Mouse (Mus musculus) gastrocnemius, adult 2 months (tissue): Measurements from ENCODE around the gene Os9. TPM values are rescaled to one million over a fixed set of nuclear protein-coding genes. Genes with fewer than 3 reads are reported as not detected.
A peak's percentile ranks its signal among the peaks of the same experiment; 100 is the strongest.

Source experiments
- DNase-seq: peaks from one replicate; pipeline ENCODE4 v3.0.0; 2022
- H3K27ac ChIP-seq: fragments of 200-600 bp; 2 replicates; pipeline ENCODE4 v1.8.1; 2022; ENCODE audit warnings: mild to moderate bottlenecking
- H3K4me3 ChIP-seq: fragments of 200-600 bp; 2 replicates; pipeline ENCODE4 v1.8.1; 2022; ENCODE audit warnings: mild to moderate bottlenecking, moderate library complexity
- CTCF ChIP-seq: fragments of 200-600 bp; IDR thresholded peaks from 2 replicates; pipeline ENCODE4 v1.8.1; 2022; ENCODE audit warnings: antibody characterized with exemption, mild to moderate bottlenecking, moderate library complexity
- intact Hi-C: fragments of 180-260 bp; cut with DNase I; formaldehyde crosslinking; loops from one replicate; pipeline ENCODE4 v1.15.1; 2025
- total RNA-seq, 2 experiments: library from RNA; stranded (reverse); gene quantifications; 2 replicates each; pipeline ENCODE4 v1.2.3; 2021

The Os9 gene
- total RNA-seq, 2 experiments from 2014 or later = 10.9 to 15.1 TPM

GRCm38 (mm10) chr10:127122784-127123435, 2.0 kb upstream of the Os9 start:
- H3K4me3 ChIP-seq = no peak overlapping the region
- intact Hi-C loops = loop anchor here (5.0 kb wide), 1 partner anchor 44 kb away; the partner anchor contains the start of gene B4galnt1
- H3K27ac ChIP-seq = no peak overlapping the region
- DNase-seq = no peak
- no peak for TF ChIP-seq CTCF

- TF ChIP-seq CTCF = no peak
- intact Hi-C loops = loop anchor here (5.0 kb wide), 1 partner anchor 45 kb away; the partner anchor contains the start of gene B4galnt1
- no peak for DNase-seq
- Histone ChIP-seq H3K4me3 (no peak overlapping the region), H3K27ac (no peak overlapping the region)
Measured at GRCm38 (mm10) chr10:127122018-127122417, 1.1 kb upstream of the Os9 start.

GRCm38 (mm10) chr10:127120301-127121065, 448 bp downstream of the Os9 start:
- no peak for TF ChIP-seq CTCF
- intact Hi-C loops = loop anchor here (5.0 kb wide), 1 partner anchor 47 kb away; the partner anchor contains the start of gene B4galnt1
- Histone ChIP-seq H3K27ac (peak overlapping the region; percentile 83), H3K4me3 (peak overlapping the region; percentile 92)
- DNase-seq = no peak

- intact Hi-C loops = no loop called here
- no peak for DNase-seq
- no peak overlapping the region for H3K4me3 ChIP-seq
- no peak overlapping the region for H3K27ac ChIP-seq
- TF ChIP-seq CTCF = no peak
Measured at GRCm38 (mm10) chr10:127119229-127119628, 1.7 kb downstream of the Os9 start.

- no peak for TF ChIP-seq CTCF
- intact Hi-C loops = no loop called here
- Histone ChIP-seq H3K27ac (no peak overlapping the region), H3K4me3 (no peak overlapping the region)
- no peak for DNase-seq
Measured at GRCm38 (mm10) chr10:127118470-127118869, 2.5 kb downstream of the Os9 start.

- H3K27ac ChIP-seq = no peak overlapping the region
- no peak for DNase-seq
- H3K4me3 ChIP-seq = no peak overlapping the region
- peak; percentile 34; the same call in 1 of the 2 replicates for TF ChIP-seq CTCF
- intact Hi-C loops = no loop called here
Measured at GRCm38 (mm10) chr10:127115068-127115467, 5.9 kb downstream of the Os9 start.

- no peak for DNase-seq
- intact Hi-C loops = no loop called here
- Histone ChIP-seq H3K4me3 (no peak overlapping the region), H3K27ac (no peak overlapping the region)
- no peak for TF ChIP-seq CTCF
Measured at GRCm38 (mm10) chr10:127114408-127114807, 6.5 kb downstream of the Os9 start.

GRCm38 (mm10) chr10:127111001-127111887, 9.7 kb downstream of the Os9 start:
- no peak for DNase-seq
- Histone ChIP-seq H3K4me3 (no peak overlapping the region), H3K27ac (no peak overlapping the region)
- peak; percentile 32 for TF ChIP-seq CTCF
- intact Hi-C loops = no loop called here

GRCm38 (mm10) chr10:127108262-127108583, 12.7 kb downstream of the Os9 start:
- TF ChIP-seq CTCF = no peak
- intact Hi-C loops = no loop called here
- no peak overlapping the region for H3K27ac ChIP-seq
- no peak overlapping the region for H3K4me3 ChIP-seq
- DNase-seq = no peak

- TF ChIP-seq CTCF = no peak
- Histone ChIP-seq H3K4me3 (no peak overlapping the region), H3K27ac (no peak overlapping the region)
- intact Hi-C loops = no loop called here
- DNase-seq = no peak
Measured at GRCm38 (mm10) chr10:127107563-127108261, 13.2 kb downstream of the Os9 start.

GRCm38 (mm10) chr10:127103631-127104030, 17.3 kb downstream of the Os9 start:
- intact Hi-C loops = no loop called here
- no peak overlapping the region for H3K4me3 ChIP-seq
- TF ChIP-seq CTCF = no peak

GRCm38 (mm10) chr10:127101151-127101550, 19.8 kb downstream of the Os9 start:
- H3K4me3 ChIP-seq = no peak overlapping the region
- no peak for TF ChIP-seq CTCF
- DNase-seq = no peak
- intact Hi-C loops = no loop called here
- no peak overlapping the region for H3K27ac ChIP-seq

More at GRCm38 (mm10) chr10:127103631-127104030, 17.3 kb downstream of the Os9 start:
- no peak for DNase-seq
- H3K27ac ChIP-seq = no peak overlapping the region
